Mouse (Mus musculus): ENCODE data around the gene Pacs2. TPM values are rescaled to one million over a fixed set of nuclear protein-coding genes. Genes with fewer than 3 reads are reported as not detected.
A peak's percentile ranks its signal among the peaks of the same experiment; 100 is the strongest.

Gene Pacs2
- total RNA-seq (2021) = 10 to 100 TPM; 34.7 to 38.5 TPM
- long read RNA-seq, experiment 1, full-length matches to known transcripts = 3 of 17 reads
- long read RNA-seq, experiment 1, partial matches to known transcripts = 3 of 17 reads
- long read RNA-seq, experiment 1, other reads (novel, unspliced or antisense) = 11 of 17 reads
- long read RNA-seq, experiment 2, full-length matches to known transcripts = 2 of 29 reads
- long read RNA-seq, experiment 2, partial matches to known transcripts = 16 of 29 reads
- long read RNA-seq, experiment 2, other reads (novel, unspliced or antisense) = 11 of 29 reads

GRCm38 (mm10) chr12:113013604-113014558 is at the start of gene Pacs2:
TSS of gene Pacs2 (plus strand) at chr12:113014508.
- DNase-seq = peak; percentile 96

- no peak for DNase-seq
These were observed 48.5 kb upstream of the Pacs2 start for GRCm38 (mm10) chr12:112965783-112966182.

- DNase-seq = no peak
These were observed 45.4 kb upstream of the Pacs2 start for GRCm38 (mm10) chr12:112968943-112969342.

GRCm38 (mm10) chr12:112969616-112970015 is 44.7 kb upstream of the Pacs2 start:
- no peak for DNase-seq

- no peak for DNase-seq
These were observed 39.6 kb upstream of the Pacs2 start for GRCm38 (mm10) chr12:112974736-112975135.

- DNase-seq = peak; percentile 89
These were observed 37.8 kb upstream of the Pacs2 start, which contains the start of gene Btbd6 for GRCm38 (mm10) chr12:112976371-112977073. TSS of gene Btbd6 (plus strand) at chr12:112976482.

- DNase-seq = no peak
These were observed 37.2 kb upstream of the Pacs2 start for GRCm38 (mm10) chr12:112977156-112977555.

GRCm38 (mm10) chr12:112982031-112982430 is 32.3 kb upstream of the Pacs2 start:
- DNase-seq = no peak

- no peak for DNase-seq
These were observed 29.0 kb upstream of the Pacs2 start for GRCm38 (mm10) chr12:112985346-112985745.

- DNase-seq = no peak
These were observed 26.4 kb upstream of the Pacs2 start for GRCm38 (mm10) chr12:112987877-112988276.

- no peak for DNase-seq
These were observed 23.5 kb upstream of the Pacs2 start for GRCm38 (mm10) chr12:112990706-112991405.

- DNase-seq = no peak
These were observed 22.9 kb upstream of the Pacs2 start for GRCm38 (mm10) chr12:112991444-112991843.

- no peak for DNase-seq
These were observed 20.2 kb upstream of the Pacs2 start for GRCm38 (mm10) chr12:112994153-112994552.

GRCm38 (mm10) chr12:112999569-113000293 is 14.6 kb upstream of the Pacs2 start:
- no peak for DNase-seq

GRCm38 (mm10) chr12:113000294-113001132 is 13.8 kb upstream of the Pacs2 start, which contains the start of gene Brf1:
TSS of gene Brf1 (minus strand) at chr12:113000704.
- DNase-seq = peak; percentile 97

- DNase-seq = no peak
These were observed 13.2 kb upstream of the Pacs2 start for GRCm38 (mm10) chr12:113001133-113001474.

- no peak for DNase-seq
These were observed 11.6 kb upstream of the Pacs2 start for GRCm38 (mm10) chr12:113002667-113003066.

GRCm38 (mm10) chr12:113004011-113004410 is 10.3 kb upstream of the Pacs2 start:
- DNase-seq = no peak

GRCm38 (mm10) chr12:113004993-113005392 is 9.3 kb upstream of the Pacs2 start:
- peak; percentile 68 for DNase-seq

GRCm38 (mm10) chr12:113011702-113012360 is 2.5 kb upstream of the Pacs2 start:
- DNase-seq = no peak

All from gastrocnemius, postnatal 25 days (tissue).